Comparison of ENCODE assay signal across 24 mouse cellular contexts in genomic region chrX:51131325-51131724, GRCm38 (mm10).
DNase-seq lines count a peak whose midpoint lies in the region; ATAC-seq and TF ChIP-seq lines count a peak whose summit lies in the region.
"Had no signal": no experiment of that assay in that cellular context is flagged by ENCODE, and none has a peak within 500 bp of the region (broad histone marks: within the 10 kb centered on the region; RNA-seq: fewer than 3 reads in every experiment).

No protein-coding gene starts in this region.

- no peak for TF ChIP-seq CTCF in cerebellum, adult 2 months (IDR thresholded peaks at IDR 0.05; ENCODE audit: borderline replicate concordance, insufficient read depth, low read depth, low read length)
- TF ChIP-seq CTCF in liver, postnatal 0 days (IDR thresholded peaks at IDR 0.05; ENCODE audit: low read depth): no peak

- 12% methylated on average over 3 of the region's 3 CpGs for WGBS in cerebellum, adult 2 months
- 66% methylated on average over 3 of the region's 3 CpGs for WGBS in liver, postnatal 0 days (ENCODE audit: insufficient replicate concordance)
- 88% methylated on average over 3 of the region's 3 CpGs for WGBS in limb, embryonic 10.5 days

- no peak overlapping the region for H3K27ac ChIP-seq in cerebellum, adult 2 months (ENCODE audit: insufficient read depth, low read length)
- H3K27ac ChIP-seq in liver, postnatal 0 days (ENCODE audit: low read depth): no peak overlapping the region
- no peak overlapping the region for H3K27ac ChIP-seq in limb, embryonic 10.5 days
- H3K27ac ChIP-seq: forebrain, embryonic 10.5 days; gastrocnemius, adult 2 months; heart, embryonic 10.5 days; hindbrain, embryonic 14.5 days; kidney, postnatal 0 days; limb, embryonic 13.5 days; liver, embryonic 13.5 days; neural tube, embryonic 12.5 days had no signal

- no peak overlapping the region for H3K9ac ChIP-seq in liver, postnatal 0 days (replicated peaks)
- H3K9ac ChIP-seq: hindbrain, embryonic 14.5 days; limb, embryonic 13.5 days; liver, embryonic 13.5 days; lung, embryonic 14.5 days; neural tube, embryonic 12.5 days had no signal

- TF ChIP-seq EP300 in liver, postnatal 0 days (IDR thresholded peaks at IDR 0.05; ENCODE audit: low read depth): no peak

- peak; percentile 50 for DNase-seq in Muller cell, postnatal 12 days (ENCODE audit: inconsistent ontology term)
- DNase-seq in brain, adult 2 months (ENCODE audit: low read depth, low spot score): peak; percentile 94
- DNase-seq in cerebellum, adult 2 months: peak; percentile 87 to 94
- peak; percentile 88 to 91 for DNase-seq in cerebellum, postnatal 25 days
- no peak for DNase-seq in frontal cortex, postnatal 10 days (ENCODE audit: low spot score in 2 of 2)
- DNase-seq in liver, postnatal 0 days: no peak
- no peak for DNase-seq in limb, embryonic 10.5 days (ENCODE audit: low spot score)
- DNase-seq: gastrocnemius, adult 2 months; heart, postnatal 4 days; kidney, adult 18-20 months; liver, embryonic 13.5 days; lung, embryonic 14.5 days; midbrain, embryonic 14.5 days; retina, postnatal 1 day; right cerebral cortex, postnatal 25 days; thymus, postnatal 14 days had no signal

- 0 out of 2 replicates have a peak, but pooled peaks cover 2% of the 10 kb centered on the region for H3K4me1 ChIP-seq in cerebellum, adult 2 months (ENCODE audit: control insufficient read depth, insufficient read depth, low read length)
- H3K4me1 ChIP-seq in liver, postnatal 0 days (ENCODE audit: insufficient read depth): no peaks in the 10 kb centered on the region
- no peaks in the 10 kb centered on the region for H3K4me1 ChIP-seq in limb, embryonic 10.5 days
- H3K4me1 ChIP-seq: forebrain, embryonic 10.5 days; heart, embryonic 10.5 days; limb, embryonic 13.5 days; liver, embryonic 13.5 days; megakaryocyte, embryonic 14.5 days; neural tube, embryonic 12.5 days had no signal

- no peaks in the 10 kb centered on the region for H3K9me3 ChIP-seq in liver, postnatal 0 days (ENCODE audit: low read length)
- no peaks in the 10 kb centered on the region for H3K9me3 ChIP-seq in limb, embryonic 10.5 days (replicated peaks)
- H3K9me3 ChIP-seq: forebrain, embryonic 10.5 days; heart, embryonic 10.5 days; limb, embryonic 13.5 days; liver, embryonic 13.5 days; megakaryocyte, embryonic 14.5 days; neural tube, embryonic 12.5 days had no signal

- no peaks in the 10 kb centered on the region for H3K36me3 ChIP-seq in liver, postnatal 0 days (replicated peaks; ENCODE audit: insufficient read depth, low read length)
- H3K36me3 ChIP-seq in limb, embryonic 10.5 days: 0 out of 2 replicates have a peak, but pooled peaks cover 2% of the 10 kb centered on the region
- H3K36me3 ChIP-seq: forebrain, embryonic 10.5 days; heart, embryonic 10.5 days; limb, embryonic 13.5 days; liver, embryonic 13.5 days; neural tube, embryonic 12.5 days had no signal

- H3K4me2 ChIP-seq in liver, postnatal 0 days (ENCODE audit: low read depth, low read length): no peak overlapping the region
- H3K4me2 ChIP-seq: hindbrain, embryonic 14.5 days; limb, embryonic 13.5 days; liver, embryonic 13.5 days; lung, embryonic 14.5 days; neural tube, embryonic 12.5 days had no signal

- no peak overlapping the region for H3K4me3 ChIP-seq in cerebellum, adult 2 months (replicated peaks; ENCODE audit: insufficient read depth, low read depth, low read length)
- H3K4me3 ChIP-seq in liver, postnatal 0 days (ENCODE audit: low read depth, low read length): no peak overlapping the region
- H3K4me3 ChIP-seq in limb, embryonic 10.5 days: no peak overlapping the region
- H3K4me3 ChIP-seq: forebrain, embryonic 10.5 days; gastrocnemius, adult 2 months; heart, embryonic 10.5 days; limb, embryonic 13.5 days; liver, embryonic 13.5 days; megakaryocyte, embryonic 14.5 days; neural tube, embryonic 12.5 days had no signal

- no peak for ATAC-seq in liver, postnatal 0 days
- ATAC-seq: inflammation-experienced regulatory T-cells, adult 6 months had no signal

- no peaks in the 10 kb centered on the region for H3K27me3 ChIP-seq in cerebellum, adult 2 months (ENCODE audit: control insufficient read depth, insufficient read depth, low read length)
- no peaks in the 10 kb centered on the region for H3K27me3 ChIP-seq in liver, postnatal 0 days (ENCODE audit: insufficient read depth, low read length)
- H3K27me3 ChIP-seq in limb, embryonic 10.5 days (ENCODE audit: low read depth, poor library complexity, severe bottlenecking): 0 out of 2 replicates have a peak, but pooled peaks cover 7% of the 10 kb centered on the region
- H3K27me3 ChIP-seq: liver, embryonic 13.5 days; neural tube, embryonic 12.5 days had no signal

- TF ChIP-seq POLR2A in cerebellum, adult 2 months (IDR thresholded peaks at IDR 0.05; ENCODE audit: borderline replicate concordance, insufficient read depth, low read length): no peak

Comparison
In these comparisons a context has a peak if more than half of its experiments do, and no peak if none do; other contexts are left out.
1. DNase-seq: peak in Muller cell, postnatal 12 days (single experiment), brain, adult 2 months (single experiment), cerebellum, adult 2 months (2 of 2) and cerebellum, postnatal 25 days (2 of 2); none in frontal cortex, postnatal 10 days (0 of 2), liver, postnatal 0 days (single experiment) and limb, embryonic 10.5 days (single experiment).